18 mouse cellular contexts compared by ENCODE assay signal in genomic region chr3:87846650-87847110, GRCm38 (mm10). TPM values are rescaled to one million over a fixed set of nuclear protein-coding genes. Genes with fewer than 3 reads are reported as not detected.
DNase-seq lines count a peak whose midpoint lies in the region; ATAC-seq lines count a peak whose summit lies in the region.
"Had no signal": no experiment of that assay in that cellular context is flagged by ENCODE, and none has a peak within 500 bp of the region (broad histone marks: within the 10 kb centered on the region; RNA-seq: fewer than 3 reads in every experiment).

Gene Sh2d2a, plus strand, starts transcription at chr3:87846755.

- H3K36me3 ChIP-seq in splenic B cell, adult 2 months (ENCODE audit: control insufficient read depth, insufficient read depth, low read length, poor library complexity, severe bottlenecking): no peaks in the 10 kb centered on the region; the same call in 1 of the 2 replicates
- H3K36me3 ChIP-seq: heart, embryonic 12.5 days; limb, embryonic 12.5 days; liver, embryonic 15.5 days had no signal

- DNase-seq in spleen, adult 18-20 months: peak; percentile 43 to 45
- no peak for DNase-seq in spleen, postnatal 4 days (ENCODE audit: low spot score in 2 of 2)
- DNase-seq in splenic B cell, adult 2 months (ENCODE audit: low read depth, low spot score): peak; percentile 88
- DNase-seq in urinary bladder, postnatal 14 days (ENCODE audit: low spot score): no peak
- DNase-seq in embryo, embryonic 10.5 days (ENCODE audit: low spot score): no peak
- DNase-seq: cerebellum, adult 8-10 months; gastrocnemius, postnatal 36 days; kidney, postnatal 14 days had no signal

- ATAC-seq in megakaryocyte, adult 5-6 weeks (ENCODE audit: poor library complexity, severe bottlenecking): peak; percentile 69
- no peak for ATAC-seq in cerebellum, adult (ENCODE audit: insufficient number of reproducible peaks, low FRiP score, low TSS enrichment)
- ATAC-seq: forebrain, embryonic 16.5 days; intestine, postnatal 0 days; Patski had no signal

- no peaks in the 10 kb centered on the region for H3K27me3 ChIP-seq in splenic B cell, adult 2 months (ENCODE audit: control insufficient read depth, insufficient read depth, low read length, poor library complexity, severe bottlenecking)
- H3K27me3 ChIP-seq: heart, embryonic 12.5 days; limb, embryonic 12.5 days; liver, embryonic 15.5 days had no signal

RNA-seq across cellular contexts. Expression of gene Sh2d2a, which starts in this region (rescaled TPM):
- 1.9 and 2.7 TPM in 2 replicates for total RNA-seq in megakaryocyte, adult 5-6 weeks (2015)
- 0.70 and 1.4 TPM in 2 replicates for total RNA-seq in megakaryocyte, adult 5-6 weeks (2017)
- total RNA-seq: layer of hippocampus, postnatal 14 days; midbrain, postnatal 0 days had no signal

Comparison
In these comparisons a context has a peak if more than half of its experiments do, and no peak if none do; other contexts are left out.
1. DNase-seq: peak in spleen, adult 18-20 months (2 of 2) and splenic B cell, adult 2 months (single experiment); none in spleen, postnatal 4 days (0 of 2), urinary bladder, postnatal 14 days (single experiment) and embryo, embryonic 10.5 days (single experiment).